Mouse (Mus musculus): ENCODE measurements around the gene Daam2.

The Daam2 gene

GRCm38 (mm10) chr17:49431176-49431575 is 133.0 kb downstream of the Daam2 start:
- DNase-seq (ENCODE audit: low spot score), result no peak

DNA sequence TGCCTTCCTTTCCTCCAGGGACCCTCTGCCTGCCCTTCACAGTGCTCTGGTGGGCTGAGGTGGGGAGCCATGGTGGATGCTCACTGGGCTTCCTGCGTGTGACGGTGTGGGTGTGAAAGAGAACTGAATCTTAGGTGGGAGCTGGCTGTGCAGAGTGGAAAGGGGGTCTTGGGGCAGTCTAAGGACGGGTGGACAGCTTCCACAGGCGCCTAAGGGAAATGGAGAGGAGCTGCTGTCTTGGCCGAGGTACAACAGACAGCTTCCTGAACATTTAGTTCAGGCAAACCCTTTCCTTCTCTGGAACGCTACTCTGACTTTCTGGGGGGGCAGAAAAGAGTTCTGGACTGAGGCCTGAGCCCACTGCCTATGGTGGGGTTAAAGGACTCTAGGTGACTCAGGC is 134.0 kb downstream of the Daam2 start:
- DNase-seq (ENCODE audit: low spot score), result no peak

DNA sequence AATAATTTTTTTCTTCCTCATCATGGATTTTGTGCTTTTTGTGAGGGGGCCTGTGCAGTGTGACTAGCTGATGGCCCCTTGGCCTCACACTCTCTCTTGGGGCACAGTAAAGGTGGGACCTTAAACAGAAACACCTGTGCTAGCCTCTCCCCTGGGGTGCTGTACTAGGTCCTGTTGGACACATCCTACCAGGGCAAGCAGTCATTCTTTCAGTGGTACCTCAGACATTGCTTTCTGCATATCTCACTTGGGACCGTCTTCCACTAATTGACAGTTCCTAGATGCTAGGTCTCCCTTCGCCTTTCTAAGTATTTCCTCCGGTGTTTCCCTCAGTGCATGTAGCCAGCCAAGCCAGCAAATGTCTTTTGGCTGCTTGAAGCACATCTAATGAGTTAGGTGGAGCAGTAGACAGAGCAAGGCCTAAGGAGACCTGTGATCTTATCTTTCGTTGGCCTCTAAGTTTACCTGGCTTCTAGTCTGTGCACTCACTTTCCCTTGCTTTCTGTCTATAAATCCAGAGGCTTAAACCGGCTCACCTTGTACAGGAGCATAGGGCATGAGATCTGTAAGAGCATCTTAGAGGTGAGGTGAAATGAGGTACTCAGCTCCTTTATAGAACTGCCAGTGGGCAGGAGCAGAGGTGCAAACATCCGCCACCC is 134.5 kb downstream of the Daam2 start:
- DNase-seq (ENCODE audit: low spot score), result no peak

DNA sequence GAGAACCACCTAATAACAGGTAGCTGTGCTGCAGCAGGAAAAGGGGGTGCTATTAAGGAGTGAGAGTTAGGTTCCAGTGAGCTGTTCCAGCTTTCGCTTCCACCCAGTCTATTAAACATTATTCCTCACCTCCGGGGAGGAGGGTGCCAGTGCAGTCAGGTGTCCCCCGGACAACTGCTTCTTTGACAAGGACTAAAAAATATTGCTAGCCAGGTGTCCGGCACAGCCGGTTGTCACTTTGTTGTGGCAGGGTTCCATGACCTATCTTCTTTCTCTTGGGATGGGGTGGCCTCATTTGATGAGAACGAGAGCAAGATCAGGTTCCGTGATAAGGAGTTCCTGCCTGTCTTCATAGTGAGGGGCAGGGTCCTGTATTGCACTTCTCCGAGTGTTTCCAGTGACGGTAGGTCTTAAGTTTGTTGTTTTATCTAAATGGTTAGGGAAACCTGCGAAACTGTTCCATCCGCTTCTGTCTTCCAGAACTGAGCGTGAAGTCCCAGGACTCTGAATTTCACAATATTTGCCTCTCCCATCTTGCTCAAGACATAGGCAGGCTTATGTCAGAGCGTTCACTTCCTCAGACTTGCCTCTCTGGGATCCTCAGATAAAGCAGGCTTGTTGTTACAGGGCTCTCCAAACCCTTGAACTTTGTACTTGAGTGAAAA is 135.3 kb downstream of the Daam2 start:
- DNase-seq (ENCODE audit: low spot score), result no peak

DNA sequence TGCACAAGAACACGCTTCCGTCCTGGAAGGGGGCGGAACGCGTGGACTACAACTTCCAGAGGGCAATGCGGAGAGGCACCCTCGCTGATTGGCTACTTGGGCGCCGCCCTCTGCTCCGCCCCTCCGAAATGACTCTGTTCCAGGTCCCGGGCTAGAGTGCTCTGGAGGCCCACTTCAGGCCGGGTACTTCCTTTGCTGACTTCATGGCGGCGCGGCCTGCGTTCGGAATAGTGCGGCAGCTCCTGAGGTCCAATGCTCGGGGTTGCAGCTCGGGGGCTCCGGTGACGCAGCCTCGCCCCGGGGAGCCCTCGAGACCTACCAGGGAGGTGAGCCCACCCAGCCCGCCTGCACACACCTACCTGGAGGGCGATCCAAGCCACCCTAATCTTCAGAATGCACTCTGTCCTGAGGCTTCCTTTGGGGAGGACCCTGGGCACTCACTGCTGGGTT is 135.9 kb downstream of the Daam2 start, which contains the start of gene Mocs1:
Gene Mocs1 (plus strand): TSS at position 124 of the 450 bp plus-strand sequence.
- peak; percentile 98 for DNase-seq (ENCODE audit: low spot score)

DNA sequence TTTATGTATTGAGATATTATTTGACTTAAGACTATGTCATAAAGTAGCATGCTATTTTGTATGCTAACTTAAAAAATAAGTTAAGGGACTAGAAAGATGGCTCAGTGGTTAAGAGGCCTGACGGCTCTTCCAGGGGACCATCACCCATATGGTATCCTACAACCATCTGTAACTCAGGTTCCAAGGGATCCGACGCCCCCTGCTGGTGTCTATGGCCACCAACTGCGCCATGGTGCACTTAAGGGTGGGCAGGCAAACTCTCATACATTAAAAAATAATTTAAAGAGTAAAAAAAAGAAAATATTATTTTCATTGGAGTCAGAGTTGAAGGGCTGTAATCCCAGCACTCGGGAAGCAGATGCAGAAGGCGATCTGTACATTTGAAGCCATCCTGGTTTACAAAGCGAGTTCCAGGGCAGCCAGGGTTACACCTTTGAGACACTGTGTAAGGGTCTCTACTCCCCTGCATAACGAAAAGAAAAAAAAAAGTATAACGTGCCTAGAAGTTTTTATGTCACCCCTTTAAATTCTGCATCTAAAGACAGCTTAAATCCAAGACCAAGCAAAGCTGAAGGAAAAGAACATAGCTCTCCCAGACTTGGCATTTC is 136.4 kb downstream of the Daam2 start:
- peak; percentile 54 for DNase-seq (ENCODE audit: low spot score)

GRCm38 (mm10) chr17:49423872-49424271 is 140.3 kb downstream of the Daam2 start:
- no peak for DNase-seq (ENCODE audit: low spot score)

DNA sequence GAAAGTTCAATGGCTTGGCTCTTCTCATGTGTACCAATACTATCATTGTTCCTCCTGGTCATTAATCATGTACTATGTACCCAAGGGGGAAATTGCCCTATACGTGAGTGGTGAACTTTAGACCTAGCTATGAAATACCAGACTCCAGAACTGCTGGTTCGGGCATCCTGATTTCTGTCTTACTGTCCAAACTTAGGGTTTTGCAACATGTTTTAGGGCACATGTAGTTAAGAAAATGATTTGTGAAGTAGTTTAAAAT is 141.1 kb downstream of the Daam2 start:
- DNase-seq (ENCODE audit: low spot score), result no peak

- DNase-seq (ENCODE audit: low spot score), result no peak
Observed at GRCm38 (mm10) chr17:49422286-49423066, 141.7 kb downstream of the Daam2 start.

DNA sequence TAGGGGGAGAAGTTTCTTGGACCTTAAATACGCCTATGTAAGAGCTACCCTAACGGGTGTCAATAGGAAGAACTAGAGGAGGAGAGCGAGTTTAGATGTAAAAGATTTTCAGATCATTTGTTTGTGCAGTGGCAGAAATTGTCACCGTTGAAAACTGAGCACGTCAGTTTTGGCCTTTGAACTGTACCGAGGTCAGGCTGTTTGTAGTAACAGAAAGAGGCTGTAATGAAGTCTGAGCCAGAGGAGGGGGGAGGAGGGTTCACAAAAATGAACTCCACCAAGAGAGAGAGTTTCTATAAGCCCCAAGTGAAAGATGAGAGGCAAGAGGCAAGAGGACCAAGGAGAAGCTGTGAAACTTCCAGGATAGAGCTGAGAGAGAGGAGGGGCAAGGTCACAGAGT is 144.3 kb downstream of the Daam2 start:
- DNase-seq (ENCODE audit: low spot score), result no peak

DNA sequence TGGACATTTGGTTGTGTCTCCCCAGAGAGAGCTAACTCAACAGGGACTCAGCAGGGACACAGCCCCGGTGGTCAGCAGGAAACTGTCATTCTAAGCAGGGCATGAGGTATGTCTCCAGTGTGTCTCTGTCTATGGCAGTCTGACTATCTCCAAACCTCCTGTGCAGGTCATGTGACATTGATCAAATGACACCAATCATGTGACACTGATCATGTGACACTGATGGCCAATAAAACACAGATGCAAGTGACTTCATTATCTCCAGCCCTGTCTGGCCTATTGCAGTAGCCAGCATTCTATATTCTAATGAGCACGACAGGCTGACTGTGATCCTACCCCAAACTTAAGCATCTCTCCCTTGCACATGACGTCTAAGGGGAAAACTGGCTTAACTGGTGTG is 147.9 kb downstream of the Daam2 start:
- DNase-seq (ENCODE audit: low spot score), result no peak

DNA sequence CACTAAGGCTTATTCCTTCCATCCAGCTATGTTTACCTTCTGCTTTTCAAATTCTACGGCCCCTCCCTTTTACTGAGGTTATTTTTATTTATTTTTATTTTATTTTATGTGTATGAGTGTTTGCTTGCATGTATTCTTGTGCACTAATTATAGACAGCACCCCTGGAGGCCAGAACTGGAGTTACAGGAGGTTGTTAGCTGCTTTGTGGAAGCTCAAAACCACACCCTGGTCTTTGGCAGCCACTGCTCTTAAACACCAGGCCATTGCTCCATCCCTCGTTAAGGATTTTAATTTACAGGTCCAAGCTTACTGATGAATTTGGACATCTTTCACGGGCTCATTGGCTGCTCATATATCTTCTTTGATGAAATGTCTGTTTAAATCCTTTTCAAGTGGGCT is 150.6 kb downstream of the Daam2 start:
- peak; percentile 26 for DNase-seq (ENCODE audit: low spot score)

DNA sequence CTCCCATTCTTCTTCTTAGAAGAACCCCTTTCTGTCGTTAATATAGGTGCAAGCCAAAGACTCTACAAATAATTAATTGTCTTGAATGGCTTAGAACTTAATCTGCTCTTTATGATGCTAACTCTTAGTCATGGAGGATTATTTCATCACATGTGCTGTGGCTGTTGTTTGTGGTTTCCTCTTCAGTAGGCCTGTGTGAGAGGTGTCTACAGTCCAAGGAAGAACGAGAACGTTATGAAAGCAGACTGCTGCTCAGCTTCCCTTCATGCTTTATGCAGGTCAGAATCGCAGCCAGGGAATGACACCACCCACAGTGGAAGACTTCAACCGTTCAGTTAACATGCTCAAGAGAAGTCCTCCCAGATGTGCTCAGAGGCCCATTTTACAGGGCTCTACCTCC is 151.2 kb downstream of the Daam2 start:
- DNase-seq (ENCODE audit: low spot score), result no peak
